Mouse (Mus musculus): ENCODE results near the gene Sh2d6.

GRCm38 (mm10) chr6:72465361-72466157 is 55.9 kb downstream of the Sh2d6 start:
- TF ChIP-seq CTCF (IDR thresholded peaks at IDR 0.05; ENCODE audit: borderline replicate concordance, insufficient read depth, low read length): no peak
- TF ChIP-seq POLR2A (IDR thresholded peaks at IDR 0.05; ENCODE audit: low read depth, low read length): no peak

Measured in embryonic fibroblast, embryonic 13.5 days (primary cell).